Mouse (Mus musculus) heart, postnatal 0 days (tissue): ENCODE results near the gene Tnrc18. TPM values are rescaled to one million over a fixed set of nuclear protein-coding genes. Genes with fewer than 3 reads are reported as not detected.

ENCODE experiments used
- ATAC-seq: fragments of 200-750 bp; cut with Nextera tagmentation; 2 replicates; pipeline ENCODE4 v1.8.0; 2017; ENCODE audit warnings: low read depth, moderate number of reproducible peaks, moderate library complexity; ENCODE audit not compliant: insufficient read depth
- DNase-seq: peaks from one replicate; pipeline ENCODE4 v3.0.0-alpha.2; 2016; ENCODE audit warnings: low spot score
- H3K27ac ChIP-seq: fragments of 300-500 bp; sonication (generic); 2 replicates; pipeline ENCODE4 v1.5.1; 2014; ENCODE audit warnings: low read depth, mild to moderate bottlenecking
- H3K27me3 ChIP-seq: fragments of 300-500 bp; sonication (generic); 2 replicates; pipeline ENCODE4 v1.6.1; 2014; ENCODE audit warnings: low read length, mixed read lengths; ENCODE audit not compliant: control insufficient read depth, insufficient read depth
- H3K36me3 ChIP-seq: fragments of 300-500 bp; sonication (generic); replicated peaks from 2 replicates; pipeline ENCODE4 v1.6.1; 2014; ENCODE audit warnings: low read length, mixed read lengths; ENCODE audit not compliant: control insufficient read depth, insufficient read depth
- H3K4me1 ChIP-seq: fragments of 300-500 bp; sonication (generic); 2 replicates; pipeline ENCODE4 v1.6.1; 2014; ENCODE audit warnings: antibody characterized with exemption; ENCODE audit not compliant: control insufficient read depth, insufficient read depth
- H3K4me2 ChIP-seq: fragments of 300-500 bp; sonication (generic); 2 replicates; pipeline ENCODE4 v1.6.1; 2014; ENCODE audit warnings: low read depth, mild to moderate bottlenecking, low read length, moderate library complexity
- H3K4me3 ChIP-seq: fragments of 300-500 bp; sonication (generic); 2 replicates; pipeline ENCODE4 v1.5.1; 2014; ENCODE audit warnings: low read depth, low read length
- H3K9ac ChIP-seq: fragments of 300-500 bp; sonication (generic); replicated peaks from 2 replicates; pipeline ENCODE4 v1.6.1; 2014; ENCODE audit warnings: low read depth, low read length, mixed read lengths
- H3K9me3 ChIP-seq: fragments of 300-500 bp; sonication (generic); replicated peaks from 2 replicates; pipeline ENCODE4 v1.6.1; 2016; ENCODE audit warnings: low read length; ENCODE audit not compliant: control insufficient read depth
- CTCF ChIP-seq: IDR thresholded peaks from 2 replicates; pipeline ENCODE4 v1.5.1; 2016; ENCODE audit warnings: antibody characterized with exemption, control low read depth, low read depth
- EP300 ChIP-seq: IDR thresholded peaks from 2 replicates; pipeline ENCODE4 v1.6.1; 2016; ENCODE audit warnings: antibody characterized with exemption, low read depth
- WGBS: fragments of 180-500 bp; shearing (Covaris S2); extraction: QIAGEN DNeasy Blood & Tissue Kit; methylation state at CpG from one replicate; pipeline ENCODE4 v1.1.7; 2014; 5-methylcytosine and 5-hydroxymethylcytosine counted together
- polyA plus RNA-seq: library from polyadenylated mRNA; unstranded; fragments of >200 nt; fragmentation: Nextera tagmentation; extraction: Ambion mirVana; gene quantifications from 2 replicates; pipeline ENCODE4 v1.2.1, GENCODE M21; 2015
- total RNA-seq: library from RNA; depleted of rRNA; stranded (reverse); fragments of >200 nt; gene quantifications from 2 replicates; pipeline ENCODE4 v1.2.3, GENCODE M21; 2014; ENCODE audit warnings: low replicate concordance

Tnrc18 gene
- total and polyA plus RNA-seq, 2 experiments from 2014 or later = 10.4 to 69.3 TPM

DNA sequence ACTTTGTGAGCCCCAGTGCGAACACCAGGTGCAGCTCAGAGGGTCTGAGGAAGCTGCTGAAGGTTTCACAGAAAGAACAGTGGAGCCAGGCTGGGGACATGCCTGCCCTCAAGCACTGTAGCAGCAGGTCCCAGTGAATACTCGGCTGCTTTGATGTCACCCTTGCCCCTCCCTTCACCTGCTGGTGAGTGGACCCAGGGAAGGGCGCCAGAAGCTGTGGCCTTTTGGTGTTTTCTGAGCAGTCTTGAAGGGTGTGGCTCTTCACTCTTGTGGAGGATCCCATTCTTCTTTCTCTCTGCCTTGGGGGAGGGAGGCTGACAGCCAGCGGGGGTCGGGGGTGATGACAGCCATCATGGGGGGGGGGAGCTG lies 34.2 kb upstream of the Tnrc18 start:
- TF ChIP-seq EP300 = no peak
- TF ChIP-seq CTCF = no peak
- H3K27me3 ChIP-seq = no peaks in the 10 kb centered on the region
- DNase-seq = no peak
- H3K36me3 ChIP-seq = no peaks in the 10 kb centered on the region
- WGBS = 56% methylated on average over 4 of the region's 5 CpGs
- H3K9me3 ChIP-seq = no peaks in the 10 kb centered on the region; the same call in 1 of the 2 replicates
- no peak overlapping the region for H3K27ac ChIP-seq
- H3K4me1 ChIP-seq = no peaks in the 10 kb centered on the region
- H3K4me2 ChIP-seq = no peak overlapping the region
- H3K9ac ChIP-seq = no peak overlapping the region
- H3K4me3 ChIP-seq = no peak overlapping the region
- ATAC-seq = no peak

DNA sequence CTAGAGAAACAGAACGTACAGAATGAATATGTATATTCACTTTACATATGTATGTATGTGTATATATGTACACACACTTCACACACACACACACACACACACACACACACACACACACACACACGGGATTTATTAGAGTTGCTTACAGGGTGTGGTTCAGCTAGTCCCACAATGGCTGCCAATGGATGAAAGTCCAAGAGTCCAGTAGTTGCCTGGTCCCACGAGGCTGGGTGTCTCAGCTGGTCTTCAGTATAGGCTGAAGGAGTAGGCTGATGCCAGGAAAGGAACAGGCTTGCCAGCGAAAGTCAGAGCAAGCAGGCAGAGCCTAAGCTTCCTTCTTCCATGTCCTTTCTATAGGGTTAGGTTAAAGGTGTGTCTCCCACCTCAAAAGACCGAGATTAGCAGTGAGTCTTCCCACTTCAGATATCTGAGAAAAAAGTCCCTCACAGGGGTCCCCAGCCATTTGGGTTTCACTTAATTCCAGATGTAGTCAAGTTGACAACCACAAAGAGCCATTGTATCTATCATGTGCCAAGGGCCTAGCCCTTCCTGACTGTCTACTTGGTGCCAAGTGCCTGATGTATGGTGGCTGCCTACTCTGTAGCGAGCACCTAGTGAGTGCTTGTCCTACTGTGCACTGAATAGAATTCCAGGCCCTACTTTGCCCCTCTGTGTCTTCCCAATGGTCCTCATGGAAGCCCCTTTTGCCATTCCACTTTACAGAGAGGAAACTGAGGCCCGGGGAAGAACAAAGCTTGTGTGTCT lies 33.6 kb upstream of the Tnrc18 start:
- no peak overlapping the region for H3K9ac ChIP-seq
- no peaks in the 10 kb centered on the region for H3K36me3 ChIP-seq
- no peaks in the 10 kb centered on the region for H3K9me3 ChIP-seq
- no peak overlapping the region for H3K4me2 ChIP-seq
- no peaks in the 10 kb centered on the region for H3K4me1 ChIP-seq
- ATAC-seq (no peak), DNase-seq (no peak)
- TF ChIP-seq EP300 = no peak
- TF ChIP-seq CTCF = no peak
- no peak overlapping the region for H3K4me3 ChIP-seq
- H3K27ac ChIP-seq = no peak overlapping the region
- H3K27me3 ChIP-seq = no peaks in the 10 kb centered on the region
- 81% methylated on average over 7 of the region's 7 CpGs for WGBS

DNA sequence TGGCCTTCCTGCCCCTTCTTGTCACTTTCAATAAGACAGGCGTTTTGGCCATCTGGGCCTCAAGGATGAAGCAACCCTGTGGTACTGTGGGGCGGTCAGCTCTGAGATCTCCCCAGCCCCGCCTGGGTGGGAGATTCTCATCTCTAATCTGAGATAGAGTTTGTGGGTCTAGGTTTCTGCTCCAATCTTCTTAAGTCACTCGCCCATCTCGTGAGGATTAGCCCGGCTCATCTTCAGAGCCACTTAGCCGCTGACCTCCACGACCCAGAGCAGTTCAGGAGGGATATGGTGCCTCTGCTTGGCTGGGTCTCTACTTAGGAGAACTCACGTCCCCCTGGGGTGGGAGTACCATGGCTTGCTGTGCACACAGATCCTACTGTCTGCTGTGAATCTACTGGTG lies 33.0 kb upstream of the Tnrc18 start:
- H3K9me3 ChIP-seq = no peaks in the 10 kb centered on the region
- H3K4me2 ChIP-seq = no peak overlapping the region
- no peak overlapping the region for H3K27ac ChIP-seq
- H3K27me3 ChIP-seq = no peaks in the 10 kb centered on the region
- H3K4me3 ChIP-seq = no peak overlapping the region
- 77% methylated on average over 9 of the region's 9 CpGs for WGBS
- H3K9ac ChIP-seq = no peak overlapping the region
- H3K4me1 ChIP-seq = no peaks in the 10 kb centered on the region
- TF ChIP-seq CTCF (no peak), EP300 (no peak)
- DNase-seq (no peak), ATAC-seq (no peak)
- no peaks in the 10 kb centered on the region for H3K36me3 ChIP-seq

DNA sequence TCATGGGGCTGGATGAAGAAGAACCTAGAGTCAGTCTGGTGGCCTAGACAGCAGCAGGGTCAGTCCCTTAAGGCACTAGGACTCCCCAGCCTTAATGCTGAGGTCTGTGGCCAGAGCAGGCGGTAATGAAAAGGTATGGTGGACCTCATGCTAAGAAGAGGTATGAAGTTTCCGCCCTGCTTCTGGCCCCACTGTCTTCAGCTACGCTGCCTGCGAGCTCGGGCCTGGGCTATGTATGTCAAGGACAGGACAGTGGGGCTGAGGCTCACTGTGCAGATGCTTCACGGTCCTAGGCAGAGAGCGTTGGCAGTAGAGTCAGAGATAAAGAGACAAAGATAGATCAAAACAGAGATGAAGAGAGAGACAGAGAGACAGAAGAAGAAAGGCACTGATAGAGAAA lies 31.4 kb upstream of the Tnrc18 start:
- Histone ChIP-seq H3K4me1 (no peaks in the 10 kb centered on the region), H3K9ac (no peak overlapping the region), H3K27me3 (no peaks in the 10 kb centered on the region), H3K4me2 (no peak overlapping the region), H3K9me3 (no peaks in the 10 kb centered on the region), H3K27ac (no peak overlapping the region), H3K36me3 (no peaks in the 10 kb centered on the region), H3K4me3 (no peak overlapping the region)
- TF ChIP-seq EP300 = no peak
- TF ChIP-seq CTCF = no peak
- no peak for ATAC-seq
- WGBS = 76% methylated on average over 7 of the region's 7 CpGs
- no peak for DNase-seq

DNA sequence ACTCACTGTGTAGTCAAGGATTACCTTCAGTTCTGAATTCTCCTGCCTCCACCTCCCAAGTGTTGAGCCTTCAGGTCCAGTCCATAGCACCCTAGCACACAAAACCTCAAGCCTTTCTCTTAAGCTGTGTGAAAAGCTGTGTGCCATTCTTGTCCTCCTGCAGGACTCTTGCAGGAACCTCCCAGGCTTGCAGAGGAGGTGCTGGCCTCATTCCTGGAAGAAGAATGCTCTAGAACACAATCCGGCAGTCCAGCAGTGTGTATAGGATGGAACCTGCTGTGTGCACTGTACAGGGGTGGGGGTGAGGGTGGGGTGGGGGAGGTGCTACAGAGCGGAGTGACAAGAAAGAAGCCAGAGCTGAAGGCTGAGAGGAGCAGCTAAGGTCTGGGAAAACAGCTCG lies 30.7 kb upstream of the Tnrc18 start:
- H3K4me2 ChIP-seq = no peak overlapping the region
- H3K9me3 ChIP-seq = no peaks in the 10 kb centered on the region
- H3K27me3 ChIP-seq = no peaks in the 10 kb centered on the region
- H3K4me1 ChIP-seq = no peaks in the 10 kb centered on the region
- ATAC-seq (no peak), DNase-seq (no peak)
- TF ChIP-seq EP300 (no peak), CTCF (no peak)
- 32% methylated on average over 3 of the region's 3 CpGs for WGBS
- H3K27ac ChIP-seq = no peak overlapping the region
- no peak overlapping the region for H3K9ac ChIP-seq
- no peaks in the 10 kb centered on the region for H3K36me3 ChIP-seq
- H3K4me3 ChIP-seq = no peak overlapping the region

DNA sequence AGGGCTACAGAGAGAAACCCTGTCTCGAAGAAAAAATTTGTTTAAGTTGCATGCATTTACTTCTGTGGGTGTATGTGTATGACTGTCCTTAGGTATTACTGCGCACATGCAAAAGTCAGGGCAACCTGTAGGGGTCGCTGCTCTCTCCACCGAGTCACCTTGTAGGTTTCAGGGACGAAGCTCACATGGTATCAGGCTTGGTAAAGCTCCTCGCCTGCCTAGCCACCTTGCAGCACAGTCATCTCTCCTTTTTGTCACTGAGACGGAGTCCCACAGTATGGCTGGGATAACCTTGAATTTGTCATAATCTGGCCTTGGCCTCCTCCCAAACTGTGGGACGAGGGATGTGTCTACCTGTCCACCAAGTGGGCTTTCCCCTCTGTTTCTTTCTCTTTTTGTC lies 27.0 kb upstream of the Tnrc18 start:
- 51% methylated on average over 8 of the region's 8 CpGs for WGBS
- no peak for DNase-seq
- H3K27ac ChIP-seq = no peak overlapping the region

More for the DNA sequence above, 27.0 kb upstream of the Tnrc18 start:
- Histone ChIP-seq H3K9me3 (no peaks in the 10 kb centered on the region), H3K9ac (no peak overlapping the region), H3K27me3 (no peaks in the 10 kb centered on the region), H3K4me2 (no peak overlapping the region), H3K4me1 (no peaks in the 10 kb centered on the region; the same call in 1 of the 2 replicates), H3K4me3 (no peak overlapping the region), H3K36me3 (no peaks in the 10 kb centered on the region)
- peak; percentile 36 for TF ChIP-seq CTCF
- no peak for TF ChIP-seq EP300
- no peak for ATAC-seq
